ENCODE assay signal across 9 mouse cellular contexts in genomic region chr6:55453548-55453947, GRCm38 (mm10). TPM values are rescaled to one million over a fixed set of nuclear protein-coding genes. Genes with fewer than 3 reads are reported as not detected.
DNase-seq lines count a peak whose midpoint lies in the region; ATAC-seq and TF ChIP-seq lines count a peak whose summit lies in the region.
"Had no signal": no experiment of that assay in that cellular context is flagged by ENCODE, and none has a peak within 500 bp of the region (broad histone marks: within the 10 kb centered on the region; RNA-seq: fewer than 3 reads in every experiment).

No protein-coding gene starts in this region.

- peak; percentile 24 for DNase-seq in gastrocnemius, adult 2 months
- DNase-seq in gastrocnemius, postnatal 36 days, result no peak
- peak; percentile 34 for DNase-seq in adipocyte (ENCODE audit: low spot score)
- peak; percentile 73 for DNase-seq in hindbrain, postnatal 0 days (ENCODE audit: low spot score)
- DNase-seq in lung, adult 2 months, result no peak
- DNase-seq in kidney, postnatal 36 days, result no peak

- no peak for TF ChIP-seq CTCF in gastrocnemius, adult 2 months (IDR thresholded peaks at IDR 0.05)
- no peak for TF ChIP-seq CTCF in embryonic fibroblast, embryonic 13.5 days (IDR thresholded peaks at IDR 0.05; ENCODE audit: borderline replicate concordance, insufficient read depth, low read length)
- TF ChIP-seq CTCF in hindbrain, postnatal 0 days (IDR thresholded peaks at IDR 0.05; ENCODE audit: low read depth), result no peak
- TF ChIP-seq CTCF in lung, adult 2 months (IDR thresholded peaks at IDR 0.05; ENCODE audit: insufficient read depth, low read length), result no peak

- peak overlapping the region; percentile 91 for H3K9ac ChIP-seq in hindbrain, postnatal 0 days (replicated peaks; ENCODE audit: low read length)

- TF ChIP-seq POLR2A in embryonic fibroblast, embryonic 13.5 days (IDR thresholded peaks at IDR 0.05; ENCODE audit: low read depth, low read length), result no peak
- no peak for TF ChIP-seq POLR2A in lung, adult 2 months (IDR thresholded peaks at IDR 0.05; ENCODE audit: borderline replicate concordance, extremely low read depth, low read depth, low read length)

- no peaks in the 10 kb centered on the region for H3K9me3 ChIP-seq in hindbrain, postnatal 0 days (ENCODE audit: low read length)

- no peaks in the 10 kb centered on the region for H3K36me3 ChIP-seq in hindbrain, postnatal 0 days (ENCODE audit: insufficient read depth, low read length)

- 11% methylated on average over 1 of the region's 1 CpGs for whole genome bisulfite sequencing in hindbrain, postnatal 0 days
- 33% methylated on average over 1 of the region's 1 CpGs for WGBS in lung, adult 2 months

- H3K4me2 ChIP-seq in hindbrain, postnatal 0 days (ENCODE audit: low read depth, low read length), result peak overlapping the region; percentile 90

- intact Hi-C loops in gastrocnemius, adult 2 months (cut with DNase I), result no loop called here
- intact Hi-C loops in gastrocnemius, postnatal 36 days (cut with DNase I), result no loop called here

- no peaks in the 10 kb centered on the region for H3K27me3 ChIP-seq in hindbrain, postnatal 0 days (ENCODE audit: insufficient read depth, low read length)

- ATAC-seq in hindbrain, postnatal 0 days, result no peak
- no peak for ATAC-seq in CD4-positive, CD25-positive, alpha-beta regulatory T cell, adult 4 months

- peaks cover 2% of the 10 kb centered on the region; the same call in 1 of the 2 replicates for H3K4me1 ChIP-seq in embryonic fibroblast, embryonic 13.5 days (ENCODE audit: control insufficient read depth, insufficient read depth, low read length)
- peaks cover 28% of the 10 kb centered on the region for H3K4me1 ChIP-seq in hindbrain, postnatal 0 days (ENCODE audit: insufficient read depth, low read length)
- no peaks in the 10 kb centered on the region for H3K4me1 ChIP-seq in lung, adult 2 months (ENCODE audit: control insufficient read depth, insufficient read depth, low read length)

- no peak overlapping the region for H3K27ac ChIP-seq in gastrocnemius, adult 2 months
- H3K27ac ChIP-seq in embryonic fibroblast, embryonic 13.5 days (ENCODE audit: insufficient read depth, low read length), result no peak overlapping the region
- peak overlapping the region; percentile 89; the same call in 1 of the 2 replicates for H3K27ac ChIP-seq in hindbrain, postnatal 0 days

- peak overlapping the region; percentile 73 for H3K4me3 ChIP-seq in gastrocnemius, adult 2 months
- H3K4me3 ChIP-seq in embryonic fibroblast, embryonic 13.5 days (ENCODE audit: insufficient read depth, low read length), result 0 out of 2 replicates have a peak overlapping the region, but pooled peaks have one; percentile 48
- H3K4me3 ChIP-seq in hindbrain, postnatal 0 days (ENCODE audit: low read length), result peak overlapping the region; percentile 71
- no peak overlapping the region for H3K4me3 ChIP-seq in lung, adult 2 months (replicated peaks; ENCODE audit: extremely low read depth, low read depth, low read length)

RNA-seq across cellular contexts. Expression of gene Adcyap1r1, which starts 1.8 kb away (rescaled TPM):
- under 1 TPM; 0.87 to 0.92 TPM for total RNA-seq in gastrocnemius, adult 2 months (2021)
- 1 to 10 TPM in 1 of 2 experiments, under 1 TPM in 1; 0.86 to 1.6 TPM for total RNA-seq in gastrocnemius, postnatal 36 days (2021)
- 1.5 and 4.2 TPM in 2 replicates for polyA plus RNA-seq in embryonic fibroblast, embryonic 13.5 days (2011; ENCODE audit: insufficient read length, low read depth, missing spikeins)
- 236 and 269 TPM in 2 replicates for total RNA-seq in hindbrain, postnatal 0 days (2014; rRNA removed)
- polyA plus RNA-seq in hindbrain, postnatal 0 days (2015; fragmentation: Nextera tagmentation; extraction: Ambion mirVana), result 67.1 and 72.2 TPM in 2 replicates
- not detected for polyA plus RNA-seq in CD4-positive, CD25-positive, alpha-beta regulatory T cell, adult 4 months (2017; shearing (Covaris generic))
- 2.9 and 3.9 TPM in 2 replicates for polyA plus RNA-seq in lung, adult 2 months (2012; rRNA removed)
- total RNA-seq: neutrophil, adult 5-6 weeks had no signal

Comparison
In these comparisons a context has a peak if more than half of its experiments do, and no peak if none do; other contexts are left out.
1. DNase-seq: peak in gastrocnemius, adult 2 months (single experiment), adipocyte (single experiment) and hindbrain, postnatal 0 days (single experiment); none in gastrocnemius, postnatal 36 days (0 of 2), lung, adult 2 months (single experiment) and kidney, postnatal 36 days (0 of 2).
2. RNA of gene Adcyap1r1, which starts 1.8 kb away (polyA plus RNA-seq): 67.1 to 72.2 TPM in hindbrain, postnatal 0 days; 2.9 to 3.9 TPM in lung, adult 2 months, 1.5 to 4.2 TPM in embryonic fibroblast, embryonic 13.5 days and not detected in CD4-positive, CD25-positive, alpha-beta regulatory T cell, adult 4 months; every median in the first group is over 10 times any median in the second.